Mouse (Mus musculus) thymus, postnatal 10 days (tissue): ENCODE results near the gene Pdlim5.

Experiments
- DNase-seq, 2 experiments: peaks; one replicate each; pipeline ENCODE4 v3.0.0; 2021; ENCODE audit warnings: low spot score in 2 of 2

Pdlim5 gene

DNA sequence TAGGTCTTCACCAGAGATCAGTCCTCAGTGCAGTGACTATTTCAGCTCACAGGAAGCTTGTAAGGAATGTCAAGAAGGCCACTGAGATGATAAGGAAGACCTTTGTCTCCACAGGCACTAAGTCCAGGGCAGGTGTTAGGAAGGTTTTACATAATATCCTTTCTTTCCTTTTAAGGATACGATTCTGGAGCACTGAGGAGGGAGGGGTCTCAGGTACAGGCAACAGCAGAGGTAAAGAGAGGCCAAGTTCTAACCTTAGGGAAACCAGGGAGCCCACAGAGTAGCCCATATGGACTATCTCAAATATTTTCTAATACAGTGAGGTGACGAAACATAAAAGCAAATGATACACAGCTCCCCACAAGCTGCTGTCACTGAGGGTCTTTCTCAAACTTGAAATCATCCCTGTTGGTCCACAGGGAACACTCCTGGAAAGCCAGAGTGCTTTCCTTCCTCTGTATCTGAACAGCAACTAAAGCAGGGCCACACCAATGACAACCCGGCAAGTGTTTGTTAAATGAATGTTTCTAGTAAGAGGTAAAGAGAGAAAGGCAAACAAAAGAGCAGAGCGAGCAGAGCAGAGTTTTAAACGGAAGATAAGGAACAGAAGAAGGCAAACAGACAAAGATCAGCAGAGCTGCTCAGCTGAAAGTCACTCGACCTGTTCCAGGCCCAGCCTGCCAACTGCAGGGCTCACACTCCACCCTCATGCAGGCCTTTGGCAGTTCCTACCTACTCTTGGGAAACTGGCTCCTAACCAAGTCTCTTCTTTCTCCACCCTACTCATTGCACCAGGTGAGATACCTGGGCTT is 55.9 kb downstream of the Pdlim5 start:
- no peak for DNase-seq

GRCm38 (mm10) chr3:142338058-142338457 is 57.4 kb downstream of the Pdlim5 start:
- no peak for DNase-seq

GRCm38 (mm10) chr3:142334496-142334895 is 61.0 kb downstream of the Pdlim5 start:
- DNase-seq, result no peak

GRCm38 (mm10) chr3:142333458-142333857 is 62.0 kb downstream of the Pdlim5 start:
- DNase-seq, result no peak

- no peak for DNase-seq
These were observed 62.8 kb downstream of the Pdlim5 start for GRCm38 (mm10) chr3:142332716-142333115.

DNA sequence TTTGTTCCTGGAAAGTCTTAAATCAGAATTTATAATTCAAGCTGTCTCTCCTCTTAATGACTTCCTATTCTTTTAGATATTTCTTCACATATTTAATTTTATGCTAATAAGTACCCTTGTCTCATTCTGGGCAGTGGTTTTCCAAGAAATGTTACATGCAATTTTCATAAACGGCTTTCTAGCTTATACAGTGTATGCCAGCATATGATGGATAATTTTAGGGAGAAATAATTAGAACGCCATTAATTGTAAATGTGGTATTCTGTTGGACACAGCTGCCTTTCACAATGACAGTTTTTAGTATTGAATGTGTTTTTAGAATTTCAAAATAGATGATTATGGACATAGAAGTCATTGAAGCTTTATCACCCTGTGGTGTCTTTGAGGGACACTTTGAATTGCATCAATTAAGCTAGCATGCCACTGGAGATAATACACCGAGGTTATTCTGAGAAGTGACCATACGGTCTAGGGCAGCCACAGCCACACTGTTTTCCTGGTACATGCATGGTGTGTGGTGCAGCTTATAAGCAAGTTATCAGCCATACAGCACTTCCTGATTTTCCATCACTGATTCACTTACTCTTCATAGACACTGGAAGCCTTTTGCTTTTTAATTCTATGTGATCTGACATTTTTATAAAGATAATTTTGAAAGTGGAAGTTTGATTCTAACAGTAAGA is 63.5 kb downstream of the Pdlim5 start:
- DNase-seq, result no peak

GRCm38 (mm10) chr3:142330425-142330824 is 65.1 kb downstream of the Pdlim5 start:
- DNase-seq, result no peak

DNA sequence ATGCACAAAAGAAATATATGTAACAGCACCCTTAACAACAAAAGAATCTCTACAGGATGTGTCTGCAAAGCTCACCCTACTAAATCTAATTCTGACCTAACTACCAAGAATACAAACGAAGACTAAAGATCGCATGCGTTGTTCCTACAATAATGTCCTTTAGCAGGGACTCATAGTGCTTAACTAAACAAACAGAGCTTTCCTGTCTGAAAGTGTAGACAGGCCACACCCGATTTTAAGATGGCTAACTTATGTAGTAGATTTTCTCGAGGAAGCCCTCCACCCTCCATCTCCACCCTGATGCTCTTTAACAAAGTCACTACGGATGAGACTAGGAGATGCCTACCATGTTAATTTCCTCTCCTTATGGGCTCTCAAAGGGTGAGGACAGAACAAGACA is 71.9 kb downstream of the Pdlim5 start:
- DNase-seq, result no peak

DNA sequence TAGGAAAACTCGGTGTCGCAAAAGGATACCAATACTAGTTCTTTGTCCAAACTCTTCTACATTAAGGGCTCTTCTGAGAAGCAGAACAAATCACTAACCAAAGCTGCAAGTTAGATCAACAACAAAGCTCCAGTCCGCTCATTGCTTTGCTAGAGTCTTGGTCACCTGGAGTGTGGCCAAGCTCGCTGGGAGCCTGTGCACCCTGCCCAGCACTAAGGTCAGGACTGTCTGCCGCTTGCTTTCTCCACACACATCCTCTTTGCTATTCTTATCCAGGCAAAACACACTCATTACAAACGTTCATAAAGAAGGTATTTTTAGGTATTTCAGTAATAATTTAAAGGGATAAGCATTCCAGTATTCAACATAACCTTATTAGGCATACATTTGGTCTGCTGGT is 73.6 kb downstream of the Pdlim5 start:
- no peak for DNase-seq

- DNase-seq, result no peak
These were observed 77.3 kb downstream of the Pdlim5 start for GRCm38 (mm10) chr3:142318147-142318546.

- no peak for DNase-seq
These were observed 79.3 kb downstream of the Pdlim5 start for GRCm38 (mm10) chr3:142316138-142316740.

DNA sequence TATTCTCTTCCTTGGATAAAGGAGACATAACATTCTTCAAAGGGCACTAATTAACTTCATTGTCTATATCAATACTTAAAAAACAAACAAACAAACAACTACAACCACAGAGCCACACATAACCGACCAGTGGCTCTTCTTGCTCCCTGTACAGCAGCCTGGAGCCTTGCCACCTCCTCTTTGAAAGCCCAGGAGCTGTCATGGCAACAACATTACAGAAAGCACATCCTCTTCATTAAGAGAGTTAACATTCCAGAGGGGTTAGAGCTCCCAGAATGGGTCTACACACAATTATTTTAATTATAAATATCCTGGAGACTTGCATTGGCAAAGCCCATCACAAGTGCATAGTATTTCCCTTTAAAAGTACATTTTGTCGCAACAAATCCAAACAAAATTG is 84.4 kb downstream of the Pdlim5 start:
- no peak for DNase-seq

DNA sequence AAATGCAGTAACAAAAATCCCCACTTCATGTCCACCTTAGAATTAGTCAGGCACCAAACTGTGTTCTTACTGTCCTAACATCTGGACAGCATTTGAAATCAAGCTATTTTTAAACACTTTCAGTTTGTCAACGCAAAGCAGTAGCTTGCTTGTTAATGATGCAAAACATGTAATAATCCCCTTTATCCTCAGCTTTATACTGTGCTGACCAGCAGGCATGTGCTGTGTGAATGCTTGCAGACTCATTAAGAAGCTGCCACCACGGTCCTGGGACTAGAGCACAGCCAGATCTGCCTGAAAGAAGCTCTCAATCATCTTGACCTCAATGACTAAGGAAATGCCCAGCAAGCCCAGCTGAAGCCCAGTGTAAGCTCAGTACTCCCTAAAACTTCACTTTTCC is 85.0 kb downstream of the Pdlim5 start:
- DNase-seq, result no peak

DNA sequence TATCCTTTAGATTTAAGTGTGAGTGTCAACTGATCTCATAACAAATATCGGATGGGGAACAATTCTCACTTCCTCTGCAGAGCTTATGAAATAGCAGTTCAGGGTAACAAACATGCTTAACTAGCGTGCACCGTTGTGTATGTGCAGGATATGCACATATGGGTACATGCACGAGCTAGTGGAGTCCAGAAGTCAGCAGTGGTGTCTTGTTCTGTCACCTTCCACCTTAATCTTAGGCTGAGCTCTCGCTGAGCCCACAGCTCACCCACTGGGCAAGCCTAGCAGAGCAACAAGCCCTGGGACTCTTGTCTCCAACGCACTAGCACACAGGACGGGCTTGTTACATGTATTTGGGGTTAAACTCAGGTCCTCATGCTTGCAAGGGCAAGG is 100.2 kb downstream of the Pdlim5 start:
- no peak for DNase-seq

DNA sequence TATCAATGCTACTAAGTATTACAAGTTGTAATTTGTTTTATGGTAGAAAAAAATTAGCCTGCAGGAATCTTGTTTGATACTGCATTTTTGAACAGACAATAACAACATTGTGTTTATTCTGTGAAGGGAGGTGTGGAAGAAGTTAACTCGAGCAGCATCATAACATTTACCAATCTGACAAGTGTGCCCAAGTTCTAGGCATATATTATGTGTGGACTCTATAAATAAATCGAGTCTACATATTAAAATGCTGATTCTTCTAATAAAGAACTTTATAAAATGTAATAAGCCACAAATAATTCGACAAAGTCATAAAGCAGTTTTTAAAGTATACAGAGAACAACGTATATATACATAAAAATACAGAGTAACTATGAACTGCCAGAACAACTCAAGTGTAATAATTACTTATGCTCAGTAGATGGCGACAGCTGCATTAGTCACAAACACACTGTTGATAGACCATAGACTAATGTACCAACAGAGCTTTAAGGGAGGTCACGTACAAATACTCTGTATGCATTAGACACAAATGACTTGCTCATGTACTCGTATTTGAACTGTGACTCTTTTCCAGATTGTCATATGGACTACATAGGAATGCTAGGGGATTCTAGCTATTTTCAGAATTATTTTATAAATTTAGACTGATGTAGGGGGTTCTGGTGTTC is 100.7 kb downstream of the Pdlim5 start:
- peak in 1 of 2 experiments; percentile 52 for DNase-seq

DNA sequence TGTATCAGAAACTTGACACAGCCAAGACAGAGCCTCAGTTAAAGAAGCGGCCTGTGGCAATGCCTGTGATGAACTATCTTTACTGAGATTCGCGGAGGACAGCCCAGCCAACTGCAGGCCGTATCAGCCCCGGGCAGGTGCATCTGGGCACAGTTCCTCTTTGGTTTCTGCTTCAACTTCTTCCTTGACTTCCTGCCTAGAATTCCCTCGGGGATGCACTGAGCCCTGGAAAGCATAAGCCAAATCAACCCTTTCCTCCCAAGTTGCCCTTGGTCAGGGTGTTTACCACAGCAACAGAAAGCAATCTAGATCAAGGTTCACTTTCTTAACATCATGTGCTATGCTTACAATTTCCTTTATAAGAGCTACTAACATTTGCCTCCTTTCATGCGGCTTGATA is 101.9 kb downstream of the Pdlim5 start:
- no peak for DNase-seq

GRCm38 (mm10) chr3:142282706-142283105 is 112.8 kb downstream of the Pdlim5 start:
- DNase-seq, result peak; percentile 8 to 50

- no peak for DNase-seq
These were observed 113.8 kb downstream of the Pdlim5 start for GRCm38 (mm10) chr3:142281656-142282055.

DNA sequence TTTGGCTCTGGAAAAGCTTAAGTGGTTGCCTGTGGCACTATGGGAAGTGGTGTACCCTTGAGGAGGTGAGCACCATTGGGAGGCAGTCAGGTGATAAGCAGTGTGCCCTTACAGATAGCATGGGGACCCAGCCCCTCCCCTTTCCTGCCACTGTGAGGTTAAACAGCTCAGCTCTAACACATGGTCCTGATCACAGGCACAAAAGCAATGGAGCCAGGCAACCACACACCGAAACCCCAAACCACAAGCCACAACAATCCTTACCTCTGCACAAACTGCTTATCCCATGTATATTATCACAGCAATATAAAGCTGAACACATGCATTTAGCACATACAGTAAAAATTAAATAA is 114.4 kb downstream of the Pdlim5 start:
- DNase-seq, result peak; percentile 19 to 20

- DNase-seq, result no peak
These were observed 115.0 kb downstream of the Pdlim5 start for GRCm38 (mm10) chr3:142280366-142281092.

DNA sequence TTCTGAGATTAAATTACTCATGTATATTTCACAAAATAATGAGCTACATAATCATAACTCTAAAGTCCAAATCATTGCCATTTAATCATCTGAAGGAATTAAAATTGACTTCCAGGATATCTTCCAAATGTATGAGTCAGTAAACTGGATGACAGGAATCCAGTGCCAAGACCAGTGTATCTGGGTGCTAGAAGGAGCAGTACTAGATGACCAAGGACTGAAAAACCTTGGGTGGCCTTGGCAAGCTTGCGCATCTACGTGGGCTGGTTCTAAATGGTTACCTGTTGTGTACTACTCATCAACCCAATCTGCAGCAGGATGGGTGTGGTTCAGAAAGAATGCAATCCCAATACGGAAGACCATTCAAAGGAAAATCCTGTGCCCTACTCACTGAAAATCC is 116.5 kb downstream of the Pdlim5 start:
- DNase-seq, result no peak

GRCm38 (mm10) chr3:142276506-142276905 is 119.0 kb downstream of the Pdlim5 start:
- no peak for DNase-seq
